Mouse (Mus musculus) lung, postnatal 0 days (tissue): Measurements from ENCODE around the gene Atp2b2.
"Not testable (repeated sequence)": the region's sequence is repeated elsewhere in the genome, so short reads cannot be mapped to it uniquely, and the experiment has no call there.

Experiments used
- CTCF ChIP-seq: IDR thresholded peaks from 2 replicates; pipeline ENCODE4 v1.5.1; 2016; ENCODE audit warnings: antibody characterized with exemption, mild to moderate bottlenecking
- EP300 ChIP-seq: IDR thresholded peaks from 2 replicates; pipeline ENCODE4 v1.6.1; 2016; ENCODE audit warnings: antibody characterized with exemption, mild to moderate bottlenecking, control low read depth

GRCm38 (mm10) chr6:113713389-113713788 is 329.0 kb downstream of the Atp2b2 start:
- TF ChIP-seq CTCF, EP300: not testable (repeated sequence)
